Mouse (Mus musculus) heart, adult 9 months (tissue): ENCODE results near the gene Tmem30b.

Source experiments
- DNase-seq, 2 experiments: peaks; one replicate each; pipeline ENCODE4 v3.0.0; 2022; ENCODE audit warnings: low spot score in 2 of 2

Tmem30b gene

GRCm38 (mm10) chr12:73517022-73517709 is 29.0 kb downstream of the Tmem30b start:
- DNase-seq = peak; percentile 46 to 81

- no peak for DNase-seq
Observed at GRCm38 (mm10) chr12:73516516-73516915, 29.7 kb downstream of the Tmem30b start.

- DNase-seq = no peak
Observed at GRCm38 (mm10) chr12:73514722-73515121, 31.5 kb downstream of the Tmem30b start.

- no peak for DNase-seq
Observed at GRCm38 (mm10) chr12:73513958-73514357, 32.2 kb downstream of the Tmem30b start.

GRCm38 (mm10) chr12:73511467-73512047 is 34.6 kb downstream of the Tmem30b start:
- no peak for DNase-seq

GRCm38 (mm10) chr12:73507105-73507504 is 39.1 kb downstream of the Tmem30b start:
- DNase-seq = peak; percentile 24 to 49

- no peak for DNase-seq
Observed at GRCm38 (mm10) chr12:73506648-73507047, 39.5 kb downstream of the Tmem30b start.

GRCm38 (mm10) chr12:73500689-73501326 is 45.4 kb downstream of the Tmem30b start:
- no peak for DNase-seq

GRCm38 (mm10) chr12:73495172-73495571 is 51.0 kb downstream of the Tmem30b start:
- DNase-seq = no peak

GRCm38 (mm10) chr12:73493929-73494530 is 52.2 kb downstream of the Tmem30b start:
- DNase-seq = no peak
